Mouse (Mus musculus): ENCODE measurements around the gene Pbrm1. TPM values are rescaled to one million over a fixed set of nuclear protein-coding genes. Genes with fewer than 3 reads are reported as not detected.

Pbrm1 gene
- polyA plus RNA-seq, 1 experiment from 2014 or later: 186 TPM

- H3K4me3 ChIP-seq: peak within 1 kb of the TSS; percentile 100
- H3K4me1 ChIP-seq: peaks cover 59% of the 10 kb centered on the region
- WGBS: 6% methylated on average over 62 of the region's 63 CpGs
- peak within 1 kb of the TSS; percentile 98 for H3K27ac ChIP-seq
- DNase-seq (ENCODE audit: low spot score): peak; percentile 95
- peaks cover 49% of the 10 kb centered on the region for H3K36me3 ChIP-seq
- H3K9me3 ChIP-seq (replicated peaks): no peaks in the 10 kb centered on the region
- no peaks in the 10 kb centered on the region for H3K27me3 ChIP-seq (ENCODE audit: low read depth, poor library complexity, severe bottlenecking)
These were observed 111.6 kb downstream of the Pbrm1 start, which contains the start of gene Nt5dc2 for GRCm38 (mm10) chr14:31130236-31131220. TSS of gene Nt5dc2 (plus strand) at chr14:31131053.

- peak; percentile 66 for DNase-seq (ENCODE audit: low spot score)
- Histone ChIP-seq H3K9me3 (replicated peaks) (no peaks in the 10 kb centered on the region), H3K4me1 (peaks cover 55% of the 10 kb centered on the region), H3K27me3 (ENCODE audit: low read depth, poor library complexity, severe bottlenecking) (no peaks in the 10 kb centered on the region), H3K36me3 (peaks cover 50% of the 10 kb centered on the region), H3K27ac (peak overlapping the region; percentile 98), H3K4me3 (peak overlapping the region; percentile 100)
- WGBS: 0% methylated on average over 43 of the region's 43 CpGs
These were observed 112.4 kb downstream of the Pbrm1 start for GRCm38 (mm10) chr14:31131272-31131821.

DNA sequence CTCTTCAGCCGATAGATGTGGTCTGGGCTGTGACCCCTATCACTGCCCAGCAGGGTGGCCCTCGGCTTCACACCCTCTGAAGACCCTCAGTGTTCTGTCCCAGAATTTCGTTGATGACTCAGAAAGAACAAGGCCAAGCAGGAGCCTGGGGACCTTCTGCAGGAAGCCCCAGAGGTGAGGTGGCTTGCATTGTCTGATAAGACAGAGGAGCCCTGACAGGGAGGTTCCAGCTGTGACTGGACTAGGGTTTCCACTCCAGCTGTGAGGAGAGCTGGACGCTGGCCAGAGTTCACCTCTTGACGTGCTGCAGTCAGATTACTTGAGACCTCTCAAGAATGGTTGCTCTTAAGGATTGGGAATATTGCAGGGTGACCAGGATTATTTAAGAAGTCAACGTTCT, 113.1 kb downstream of the Pbrm1 start:
- Histone ChIP-seq H3K27me3 (ENCODE audit: low read depth, poor library complexity, severe bottlenecking) (no peaks in the 10 kb centered on the region), H3K27ac (peak overlapping the region; percentile 98), H3K4me1 (peaks cover 50% of the 10 kb centered on the region), H3K36me3 (peaks cover 50% of the 10 kb centered on the region), H3K9me3 (replicated peaks) (no peaks in the 10 kb centered on the region), H3K4me3 (peak overlapping the region; percentile 100)
- peak; percentile 51 for DNase-seq (ENCODE audit: low spot score)
- WGBS: 12% methylated on average over 6 of the region's 6 CpGs

DNA sequence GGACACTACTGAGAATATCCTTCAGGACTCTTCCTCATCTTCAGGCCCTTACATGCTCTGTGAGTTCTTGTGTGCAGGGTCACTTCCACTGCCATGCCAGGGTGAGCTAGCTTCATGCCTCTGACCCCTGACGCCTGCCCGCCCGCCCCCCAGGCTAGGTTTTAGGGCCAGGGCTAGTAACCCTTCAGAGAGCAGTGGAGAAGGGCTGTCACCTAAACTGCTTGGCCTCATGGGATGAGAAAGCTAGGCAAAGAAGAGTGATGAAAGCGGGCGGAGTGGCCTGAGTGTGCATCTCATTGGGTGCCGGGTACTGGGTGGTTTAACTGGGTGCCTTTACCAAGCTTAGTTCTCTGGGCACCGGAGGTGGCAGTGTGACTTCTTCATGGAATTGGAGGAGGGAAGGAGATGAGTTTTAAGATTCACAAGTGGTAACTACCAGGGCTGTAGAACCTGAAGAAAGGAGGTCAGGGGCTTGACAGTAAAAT, 113.6 kb downstream of the Pbrm1 start:
- H3K4me1 ChIP-seq: peaks cover 45% of the 10 kb centered on the region
- DNase-seq (ENCODE audit: low spot score): no peak
- H3K36me3 ChIP-seq: peaks cover 52% of the 10 kb centered on the region

DNA sequence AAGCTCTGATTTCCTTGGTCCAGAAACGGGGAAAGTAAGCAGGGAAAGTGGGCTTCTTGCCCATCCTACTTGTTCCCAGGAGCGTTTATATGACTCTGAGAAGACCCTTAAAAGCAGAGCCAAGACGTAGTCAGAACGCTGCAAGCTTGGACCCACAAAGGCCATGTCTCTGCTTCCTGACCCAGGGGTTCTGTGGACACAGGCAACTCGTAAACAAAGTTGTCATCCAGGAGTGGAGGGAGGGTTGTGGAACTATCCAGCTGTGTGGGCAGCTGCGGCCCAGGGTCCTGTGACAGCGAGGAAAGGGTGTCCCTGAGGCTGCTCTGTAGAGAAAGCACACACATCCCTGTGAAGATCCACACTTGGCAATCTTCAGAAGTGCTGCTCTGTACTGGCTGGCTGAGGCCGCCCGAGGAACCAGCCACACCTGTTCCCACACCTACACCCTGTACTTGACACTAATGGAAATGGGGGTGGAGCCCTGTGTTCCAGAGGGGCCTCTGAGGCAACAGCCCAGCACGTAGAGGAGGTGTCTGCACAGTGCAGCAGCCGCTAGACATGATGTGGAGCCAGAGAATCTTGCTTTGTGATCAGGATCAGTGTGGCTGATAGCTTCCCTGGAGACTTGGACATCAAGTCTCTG, 114.2 kb downstream of the Pbrm1 start:
- Histone ChIP-seq H3K4me1 (peaks cover 43% of the 10 kb centered on the region), H3K27me3 (ENCODE audit: low read depth, poor library complexity, severe bottlenecking) (no peaks in the 10 kb centered on the region), H3K36me3 (peaks cover 58% of the 10 kb centered on the region), H3K27ac (0 out of 2 replicates have a peak overlapping the region, but pooled peaks have one; percentile 28), H3K9me3 (replicated peaks) (no peaks in the 10 kb centered on the region), H3K4me3 (peak overlapping the region; percentile 100)
- WGBS: 74% methylated on average over 11 of the region's 11 CpGs
- no peak for DNase-seq (ENCODE audit: low spot score)

More for the DNA sequence above, 113.6 kb downstream of the Pbrm1 start:
- peak overlapping the region; percentile 98; the same call in 1 of the 2 replicates for H3K27ac ChIP-seq
- H3K27me3 ChIP-seq (ENCODE audit: low read depth, poor library complexity, severe bottlenecking): no peaks in the 10 kb centered on the region
- H3K9me3 ChIP-seq (replicated peaks): no peaks in the 10 kb centered on the region
- peak overlapping the region; percentile 100 for H3K4me3 ChIP-seq
- WGBS: 84% methylated on average over 7 of the region's 7 CpGs

GRCm38 (mm10) chr14:31134015-31135000, 115.4 kb downstream of the Pbrm1 start:
- DNase-seq (ENCODE audit: low spot score): no peak
- H3K4me3 ChIP-seq: no peak overlapping the region
- peaks cover 69% of the 10 kb centered on the region for H3K36me3 ChIP-seq
- WGBS: 94% methylated on average over 25 of the region's 25 CpGs
- H3K27ac ChIP-seq: no peak overlapping the region
- peaks cover 42% of the 10 kb centered on the region for H3K4me1 ChIP-seq
- H3K27me3 ChIP-seq (ENCODE audit: low read depth, poor library complexity, severe bottlenecking): no peaks in the 10 kb centered on the region
- H3K9me3 ChIP-seq (replicated peaks): no peaks in the 10 kb centered on the region

DNA sequence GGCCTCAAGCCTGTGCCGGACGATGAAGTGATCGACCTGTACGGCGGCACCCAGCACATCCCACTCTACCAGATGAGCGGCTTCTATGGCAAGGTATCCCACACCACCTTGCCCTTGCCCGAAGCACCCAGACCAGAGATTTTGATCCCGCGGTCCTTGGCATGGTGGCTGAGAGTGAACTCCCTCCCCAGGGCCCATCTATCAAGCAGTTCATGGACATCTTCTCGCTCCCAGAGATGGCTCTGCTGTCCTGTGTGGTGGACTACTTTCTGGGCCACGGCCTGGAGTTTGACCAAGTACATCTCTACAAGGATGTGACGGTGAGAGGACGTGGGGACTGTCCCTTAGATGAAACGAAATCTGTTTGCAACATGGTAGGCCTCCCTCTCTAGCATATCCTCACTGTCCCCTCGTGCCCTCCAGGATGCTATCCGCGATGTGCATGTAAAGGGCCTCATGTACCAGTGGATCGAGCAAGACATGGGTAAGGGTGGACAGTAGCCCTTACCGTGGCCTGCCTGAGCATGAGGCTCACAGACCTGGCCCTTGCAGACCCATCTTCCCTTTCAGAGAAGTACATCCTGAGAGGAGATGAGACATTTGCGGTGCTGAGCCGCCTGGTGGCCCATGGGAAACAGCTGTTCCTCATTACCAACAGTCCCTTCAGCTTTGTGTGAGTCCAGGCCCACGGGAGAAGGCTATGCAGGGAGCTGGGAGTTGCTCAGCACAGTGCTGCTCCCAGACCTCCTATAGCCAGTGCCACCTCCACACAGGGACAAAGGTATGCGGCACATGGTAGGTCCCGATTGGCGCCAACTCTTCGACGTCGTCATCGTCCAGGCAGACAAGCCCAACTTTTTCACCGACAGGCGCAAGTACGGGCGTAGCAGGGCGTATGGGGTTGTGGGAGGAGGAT, 116.8 kb downstream of the Pbrm1 start:
- peak; percentile 31 for DNase-seq (ENCODE audit: low spot score)
- H3K4me1 ChIP-seq: peaks cover 30% of the 10 kb centered on the region
- no peak overlapping the region for H3K4me3 ChIP-seq
- WGBS: 93% methylated on average over 34 of the region's 34 CpGs
- H3K27ac ChIP-seq: no peak overlapping the region
- no peaks in the 10 kb centered on the region for H3K9me3 ChIP-seq (replicated peaks)
- no peaks in the 10 kb centered on the region for H3K27me3 ChIP-seq (ENCODE audit: low read depth, poor library complexity, severe bottlenecking)
- H3K36me3 ChIP-seq: peaks cover 84% of the 10 kb centered on the region

DNA sequence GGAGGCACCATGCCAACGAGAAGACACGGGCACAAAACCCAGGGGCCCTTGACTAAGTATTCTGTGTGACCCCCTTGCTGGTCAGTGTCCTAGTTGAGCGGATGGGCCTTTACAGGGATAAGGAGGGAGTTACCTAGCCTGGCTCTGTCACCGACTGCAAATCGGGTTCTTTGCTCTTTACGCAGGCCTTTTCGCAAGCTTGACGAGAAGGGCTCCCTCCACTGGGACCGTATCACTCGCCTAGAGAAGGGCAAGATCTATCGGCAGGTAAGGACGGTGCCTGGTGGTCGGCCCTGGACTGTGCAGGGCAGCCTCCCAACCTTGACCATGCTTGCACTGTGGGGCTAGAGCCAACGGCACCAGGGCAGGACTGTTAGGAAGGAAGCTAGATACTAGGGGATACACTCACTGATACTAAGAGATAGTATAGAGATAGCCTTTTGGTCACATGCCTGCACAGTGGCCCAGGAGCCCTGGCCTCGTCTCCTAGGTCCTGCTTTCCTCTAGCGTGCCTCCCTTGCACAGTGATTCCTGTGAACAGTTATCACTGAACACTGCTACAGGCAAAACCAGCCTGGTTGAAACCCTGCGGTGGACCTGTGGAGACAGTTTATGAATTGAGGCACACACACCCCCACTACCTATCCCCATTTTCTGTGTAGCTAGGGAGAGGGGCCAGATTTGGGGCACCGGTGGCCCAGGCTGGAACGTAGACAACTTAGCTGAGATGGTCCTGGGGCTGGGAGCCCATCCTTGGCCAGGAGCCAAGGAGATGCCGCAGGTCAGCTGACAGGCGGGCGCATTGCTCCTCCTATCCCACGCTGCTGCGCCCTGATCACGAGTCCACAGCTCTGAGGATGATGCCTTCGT, 117.7 kb downstream of the Pbrm1 start:
- H3K27me3 ChIP-seq (ENCODE audit: low read depth, poor library complexity, severe bottlenecking): no peaks in the 10 kb centered on the region
- H3K4me3 ChIP-seq: no peak overlapping the region
- peaks cover 25% of the 10 kb centered on the region for H3K4me1 ChIP-seq
- H3K27ac ChIP-seq: no peak overlapping the region
- WGBS: 94% methylated on average over 26 of the region's 26 CpGs
- no peaks in the 10 kb centered on the region for H3K9me3 ChIP-seq (replicated peaks)
- DNase-seq (ENCODE audit: low spot score): no peak
- peaks cover 93% of the 10 kb centered on the region for H3K36me3 ChIP-seq

DNA sequence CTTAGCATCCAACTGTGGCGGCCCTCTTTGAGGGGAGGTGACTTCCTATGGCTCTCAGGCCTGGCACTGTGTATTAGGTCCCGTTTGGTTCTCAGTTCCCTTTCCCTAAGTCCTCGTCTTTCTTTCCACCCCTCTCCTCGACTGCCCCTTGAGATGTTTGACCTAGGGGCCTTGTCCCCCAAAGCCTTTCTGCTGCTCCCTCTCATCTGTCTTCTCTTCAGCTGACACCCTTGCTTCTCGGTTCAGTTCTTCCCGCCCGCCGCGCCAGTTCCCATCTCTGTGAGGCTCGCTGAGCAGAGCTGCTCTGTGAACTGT, 118.3 kb downstream of the Pbrm1 start:
- H3K4me3 ChIP-seq: no peak overlapping the region
- peaks cover 19% of the 10 kb centered on the region for H3K4me1 ChIP-seq
- H3K36me3 ChIP-seq: peaks cover 99% of the 10 kb centered on the region
- H3K9me3 ChIP-seq (replicated peaks): no peaks in the 10 kb centered on the region
- DNase-seq (ENCODE audit: low spot score): no peak
- no peaks in the 10 kb centered on the region for H3K27me3 ChIP-seq (ENCODE audit: low read depth, poor library complexity, severe bottlenecking)
- H3K27ac ChIP-seq: no peak overlapping the region
- WGBS: 87% methylated on average over 10 of the region's 10 CpGs

- 88% methylated on average over 11 of the region's 11 CpGs for WGBS
- H3K27me3 ChIP-seq (ENCODE audit: low read depth, poor library complexity, severe bottlenecking): no peaks in the 10 kb centered on the region
- H3K9me3 ChIP-seq (replicated peaks): no peaks in the 10 kb centered on the region; the same call in 1 of the 2 replicates
- H3K4me1 ChIP-seq: peaks cover 13% of the 10 kb centered on the region
- no peak for DNase-seq (ENCODE audit: low spot score)
- no peak overlapping the region for H3K27ac ChIP-seq
- no peak overlapping the region for H3K4me3 ChIP-seq
- peaks cover 100% of the 10 kb centered on the region for H3K36me3 ChIP-seq
These were observed 118.9 kb downstream of the Pbrm1 start for GRCm38 (mm10) chr14:31137791-31138190.

Measured in limb, embryonic 10.5 days (tissue).